Mouse (Mus musculus): ENCODE results near the gene Tie1. TPM values are rescaled to one million over a fixed set of nuclear protein-coding genes. Genes with fewer than 3 reads are reported as not detected.
A peak's percentile ranks its signal among the peaks of the same experiment; 100 is the strongest.

Gene Tie1
- polyA plus RNA-seq, 1 experiment = 44.5 TPM

- WGBS = 62% methylated on average over 15 of the region's 15 CpGs
- Histone ChIP-seq H3K4me1 (ENCODE audit: control insufficient read depth, insufficient read depth, low read length) (no peaks in the 10 kb centered on the region), H3K27ac (ENCODE audit: insufficient read depth, low read depth, low read length) (no peak overlapping the region), H3K27me3 (replicated peaks; ENCODE audit: control insufficient read depth, insufficient read depth, low read length) (no peaks in the 10 kb centered on the region), H3K36me3 (ENCODE audit: control insufficient read depth, insufficient read depth, low read length) (no peaks in the 10 kb centered on the region), H3K4me3 (ENCODE audit: insufficient read depth, low read depth, low read length) (no peak overlapping the region)
- peak; percentile 13 for DNase-seq
- TF ChIP-seq CTCF (conservative IDR thresholded peaks at IDR 0.05; ENCODE audit: insufficient read depth, insufficient read length, low read depth, low read length) = no peak
- no peak for TF ChIP-seq POLR2A (IDR thresholded peaks at IDR 0.05; ENCODE audit: low read depth, low read length)
Measured at GRCm38 (mm10) chr4:118476773-118477530, 12.9 kb downstream of the Tie1 start.

DNA sequence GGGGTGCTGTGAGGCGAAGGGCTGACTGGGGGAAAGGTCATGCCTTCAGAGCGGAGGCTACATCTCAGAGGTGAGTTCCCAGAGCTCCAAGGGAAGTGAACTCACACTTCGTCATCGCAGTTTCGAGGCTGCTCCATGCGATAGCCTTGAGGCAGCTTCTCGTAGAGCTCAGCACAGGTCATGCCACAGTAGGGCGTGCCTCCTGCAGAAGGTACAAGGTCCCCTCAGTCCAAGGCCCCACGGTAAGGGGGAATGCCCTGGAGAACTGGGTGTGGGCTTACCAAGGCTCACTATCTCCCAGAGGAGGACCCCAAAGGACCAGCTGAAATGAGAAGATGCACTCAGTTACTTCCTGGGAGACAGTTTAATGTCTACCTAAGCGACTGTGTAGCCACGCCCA lies 17.2 kb downstream of the Tie1 start:
- H3K36me3 ChIP-seq (ENCODE audit: control insufficient read depth, insufficient read depth, low read length) = no peaks in the 10 kb centered on the region
- H3K4me3 ChIP-seq (ENCODE audit: insufficient read depth, low read depth, low read length) = no peak overlapping the region
- no peaks in the 10 kb centered on the region for H3K27me3 ChIP-seq (replicated peaks; ENCODE audit: control insufficient read depth, insufficient read depth, low read length)
- no peak for DNase-seq
- 85% methylated on average over 11 of the region's 11 CpGs for WGBS
- H3K4me1 ChIP-seq (ENCODE audit: control insufficient read depth, insufficient read depth, low read length) = no peaks in the 10 kb centered on the region
- no peak for TF ChIP-seq CTCF (conservative IDR thresholded peaks at IDR 0.05; ENCODE audit: insufficient read depth, insufficient read length, low read depth, low read length)
- no peak for TF ChIP-seq POLR2A (IDR thresholded peaks at IDR 0.05; ENCODE audit: low read depth, low read length)
- H3K27ac ChIP-seq (ENCODE audit: insufficient read depth, low read depth, low read length) = no peak overlapping the region

DNA sequence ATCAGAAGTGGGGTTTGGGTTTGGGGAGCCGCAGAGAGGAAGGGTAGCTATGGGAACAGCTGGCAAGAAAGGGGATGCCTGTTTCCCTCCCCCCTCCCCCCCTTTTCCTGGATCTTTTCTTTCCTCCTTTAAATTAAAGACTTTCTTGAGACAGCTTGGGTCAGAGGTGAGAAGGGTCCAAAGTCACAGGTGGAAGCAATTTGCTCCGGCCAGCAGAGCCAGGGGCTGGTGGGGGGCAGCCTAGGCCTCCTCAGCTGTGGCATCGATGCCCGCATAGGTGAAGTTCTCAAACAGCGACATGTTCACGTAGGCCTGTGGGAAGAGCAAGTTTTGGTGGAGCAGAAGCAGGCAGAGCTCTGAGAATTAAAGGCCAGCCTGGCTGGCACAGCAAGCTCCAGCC lies 18.6 kb downstream of the Tie1 start:
- H3K27ac ChIP-seq (ENCODE audit: insufficient read depth, low read depth, low read length) = no peak overlapping the region
- DNase-seq = no peak
- no peak for TF ChIP-seq CTCF (conservative IDR thresholded peaks at IDR 0.05; ENCODE audit: insufficient read depth, insufficient read length, low read depth, low read length)
- TF ChIP-seq POLR2A (IDR thresholded peaks at IDR 0.05; ENCODE audit: low read depth, low read length) = no peak
- no peak overlapping the region for H3K4me3 ChIP-seq (ENCODE audit: insufficient read depth, low read depth, low read length)
- no peaks in the 10 kb centered on the region for H3K36me3 ChIP-seq (ENCODE audit: control insufficient read depth, insufficient read depth, low read length)
- 55% methylated on average over 6 of the region's 6 CpGs for WGBS
- no peaks in the 10 kb centered on the region for H3K4me1 ChIP-seq (ENCODE audit: control insufficient read depth, insufficient read depth, low read length)
- H3K27me3 ChIP-seq (replicated peaks; ENCODE audit: control insufficient read depth, insufficient read depth, low read length) = no peaks in the 10 kb centered on the region

- DNase-seq = peak; percentile 58
- no peaks in the 10 kb centered on the region for H3K27me3 ChIP-seq (replicated peaks; ENCODE audit: control insufficient read depth, insufficient read depth, low read length)
- no peaks in the 10 kb centered on the region for H3K4me1 ChIP-seq (ENCODE audit: control insufficient read depth, insufficient read depth, low read length)
- 32% methylated on average over 11 of the region's 11 CpGs for WGBS
- no peak overlapping the region for H3K4me3 ChIP-seq (ENCODE audit: insufficient read depth, low read depth, low read length)
- H3K27ac ChIP-seq (ENCODE audit: insufficient read depth, low read depth, low read length) = no peak overlapping the region
- no peaks in the 10 kb centered on the region for H3K36me3 ChIP-seq (ENCODE audit: control insufficient read depth, insufficient read depth, low read length)
- TF ChIP-seq CTCF (conservative IDR thresholded peaks at IDR 0.05; ENCODE audit: insufficient read depth, insufficient read length, low read depth, low read length) (no peak), POLR2A (IDR thresholded peaks at IDR 0.05; ENCODE audit: low read depth, low read length) (no peak)
Measured at GRCm38 (mm10) chr4:118465697-118466163, 24.1 kb downstream of the Tie1 start.

GRCm38 (mm10) chr4:118464956-118465355 lies 24.9 kb downstream of the Tie1 start:
- 93% methylated on average over 3 of the region's 3 CpGs for whole genome bisulfite sequencing
- H3K4me1 ChIP-seq (ENCODE audit: control insufficient read depth, insufficient read depth, low read length) = no peaks in the 10 kb centered on the region
- H3K4me3 ChIP-seq (ENCODE audit: insufficient read depth, low read depth, low read length) = no peak overlapping the region
- no peaks in the 10 kb centered on the region for H3K27me3 ChIP-seq (replicated peaks; ENCODE audit: control insufficient read depth, insufficient read depth, low read length)
- H3K36me3 ChIP-seq (ENCODE audit: control insufficient read depth, insufficient read depth, low read length) = no peaks in the 10 kb centered on the region
- H3K27ac ChIP-seq (ENCODE audit: insufficient read depth, low read depth, low read length) = no peak overlapping the region
- TF ChIP-seq POLR2A (IDR thresholded peaks at IDR 0.05; ENCODE audit: low read depth, low read length) = no peak
- TF ChIP-seq CTCF (conservative IDR thresholded peaks at IDR 0.05; ENCODE audit: insufficient read depth, insufficient read length, low read depth, low read length) = no peak
- DNase-seq = no peak

GRCm38 (mm10) chr4:118457345-118457975 lies 32.4 kb downstream of the Tie1 start, which contains the start of gene Mpl:
Gene Mpl (minus strand): TSS chr4:118457513.
- DNase-seq = no peak
- H3K36me3 ChIP-seq (ENCODE audit: control insufficient read depth, insufficient read depth, low read length) = no peaks in the 10 kb centered on the region
- H3K4me3 ChIP-seq (ENCODE audit: insufficient read depth, low read depth, low read length) = no peak within 1 kb of the TSS
- H3K27ac ChIP-seq (ENCODE audit: insufficient read depth, low read depth, low read length) = no peak within 1 kb of the TSS
- no peak for TF ChIP-seq POLR2A (IDR thresholded peaks at IDR 0.05; ENCODE audit: low read depth, low read length)
- no peak for TF ChIP-seq CTCF (conservative IDR thresholded peaks at IDR 0.05; ENCODE audit: insufficient read depth, insufficient read length, low read depth, low read length)
- WGBS = 75% methylated on average over 9 of the region's 9 CpGs
- no peaks in the 10 kb centered on the region for H3K4me1 ChIP-seq (ENCODE audit: control insufficient read depth, insufficient read depth, low read length)
- no peaks in the 10 kb centered on the region for H3K27me3 ChIP-seq (replicated peaks; ENCODE audit: control insufficient read depth, insufficient read depth, low read length)
